Mouse (Mus musculus) heart, postnatal 10 days (tissue): ENCODE results near the gene Epha2. TPM values are rescaled to one million over a fixed set of nuclear protein-coding genes. Genes with fewer than 3 reads are reported as not detected.

ENCODE experiments used
- DNase-seq, 2 experiments: peaks; one replicate each; pipeline ENCODE4 v3.0.0; 2021
- intact Hi-C: fragments of 180-260 bp; cut with DNase I; formaldehyde crosslinking; loops from one replicate; pipeline ENCODE4 v1.15.1; 2025
- total RNA-seq, 2 experiments: library from RNA; stranded (reverse); gene quantifications; 2 replicates each; pipeline ENCODE4 v1.2.3; 2021

Epha2 gene
- total RNA-seq: 1 to 10 TPM; 8.1 TPM

- DNase-seq: peak; percentile 92
- intact Hi-C loops: no loop called here
Measured at GRCm38 (mm10) chr4:141301116-141301553, at the start of gene Epha2. Gene Epha2, plus strand, starts transcription at chr4:141301240.

GRCm38 (mm10) chr4:141252641-141253040 lies 48.4 kb upstream of the Epha2 start:
- DNase-seq: no peak
- intact Hi-C loops: no loop called here

DNA sequence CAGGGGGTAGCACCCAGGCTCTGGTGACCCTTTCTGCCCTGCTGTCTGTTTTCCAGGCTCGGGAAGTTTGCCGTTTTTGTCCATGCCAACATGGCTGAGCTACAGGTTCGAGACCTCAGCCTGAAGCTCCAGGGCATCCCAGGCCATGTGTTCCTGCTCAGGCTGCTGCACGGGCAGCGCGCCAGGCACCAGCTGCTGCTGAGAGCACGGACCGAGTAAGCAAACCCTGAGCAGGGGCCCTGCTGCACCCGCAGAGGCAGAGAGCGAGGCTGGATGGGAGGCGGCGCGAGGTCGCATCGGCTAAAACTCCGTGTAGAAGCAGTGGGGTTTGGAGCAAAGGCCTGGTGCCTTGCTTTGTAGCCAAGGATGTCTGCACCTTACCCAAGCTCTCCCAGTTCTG lies 46.8 kb upstream of the Epha2 start:
- DNase-seq: peak; percentile 75 to 76

GRCm38 (mm10) chr4:141257440-141257839 lies 43.6 kb upstream of the Epha2 start:
- no peak for DNase-seq
- intact Hi-C loops: no loop called here

More for the DNA sequence above, 46.8 kb upstream of the Epha2 start:
- intact Hi-C loops: no loop called here

DNA sequence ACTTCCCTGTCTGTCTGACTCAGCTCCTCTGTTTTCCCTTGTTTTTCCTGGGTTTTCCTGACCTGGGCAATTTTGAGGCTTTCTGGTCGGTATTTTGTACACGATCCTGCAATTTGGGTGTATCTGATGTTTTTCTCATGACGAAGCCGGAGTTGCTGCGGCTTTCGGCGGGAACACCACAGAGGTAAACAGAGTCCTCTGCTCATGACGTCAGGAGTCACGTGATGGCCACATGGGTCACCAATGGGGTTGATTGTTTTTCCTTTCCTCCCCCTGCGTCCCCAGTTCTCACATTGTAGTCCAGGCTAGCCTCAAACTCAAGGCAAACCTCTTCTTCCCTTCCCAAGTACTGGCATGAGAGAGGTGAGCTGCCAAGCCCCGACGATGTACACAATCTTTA lies 41.6 kb upstream of the Epha2 start:
- no peak for DNase-seq
- intact Hi-C loops: no loop called here

- intact Hi-C loops: no loop called here
- DNase-seq: peak; percentile 67 to 74
Measured at GRCm38 (mm10) chr4:141260007-141260723, 40.9 kb upstream of the Epha2 start.

DNA sequence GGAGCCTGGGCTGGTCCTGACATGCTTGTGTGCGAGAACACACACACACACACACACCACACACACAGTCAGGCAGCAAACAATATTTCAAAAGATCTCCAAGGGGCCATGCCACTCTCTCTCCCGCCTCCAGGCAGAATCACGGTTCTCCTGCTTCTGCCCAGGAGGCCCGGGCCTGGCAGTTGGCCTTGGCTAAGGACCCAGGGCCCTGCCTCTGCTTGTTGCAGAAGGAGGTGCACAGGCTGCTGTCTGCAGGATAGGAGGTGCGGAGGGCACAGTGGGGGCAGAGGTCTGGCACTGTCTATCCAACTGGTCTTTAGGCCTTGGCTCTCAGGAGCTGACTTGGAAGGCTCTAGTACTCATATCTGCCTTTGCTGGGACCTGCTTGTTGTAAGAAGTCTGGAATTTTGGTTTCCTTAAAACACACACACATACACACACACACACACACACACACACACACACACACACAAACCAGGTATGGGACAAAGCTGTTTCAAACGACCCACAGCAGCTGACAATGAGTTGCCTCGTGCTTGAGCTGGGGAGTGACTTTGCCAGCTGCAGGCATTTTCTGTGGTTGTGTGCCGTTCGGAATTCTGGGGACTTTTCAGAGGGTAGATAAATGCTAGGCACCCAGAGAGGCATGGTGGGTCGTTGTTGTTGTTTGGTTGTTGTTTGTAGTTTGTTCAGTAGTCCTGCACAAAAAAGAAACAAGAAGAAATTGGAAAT lies 38.0 kb upstream of the Epha2 start:
- no peak for DNase-seq
- intact Hi-C loops: no loop called here

DNA sequence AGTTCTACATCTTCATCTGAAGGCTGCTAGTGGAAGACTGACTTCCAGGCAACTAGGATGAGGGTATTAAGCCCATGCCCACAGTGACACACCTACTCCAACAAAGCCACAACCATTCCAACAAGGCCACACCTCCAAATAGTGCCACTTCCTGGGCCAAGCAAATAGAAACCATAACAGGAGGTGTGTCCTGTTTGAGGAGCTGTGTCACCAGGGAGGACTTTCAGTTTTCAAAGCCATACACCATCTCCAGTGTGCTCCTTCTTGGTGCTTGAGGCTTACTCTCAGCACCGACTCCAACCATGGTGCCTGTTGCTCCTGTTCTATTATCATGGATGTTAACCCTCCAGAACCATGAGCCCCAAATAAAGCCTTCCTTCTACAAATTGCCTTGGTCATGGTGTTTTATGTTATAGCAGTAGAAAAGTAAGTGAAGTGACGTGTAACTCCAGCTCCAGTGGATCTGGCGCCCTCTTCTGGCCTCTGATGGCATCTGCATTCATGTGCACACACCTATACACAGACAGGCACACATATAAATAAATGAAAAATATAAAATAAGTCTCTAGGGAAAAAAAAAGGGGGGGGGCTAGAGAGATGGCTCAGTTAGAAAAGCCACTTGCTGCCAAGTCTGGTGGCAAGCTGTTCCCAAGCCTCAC lies 34.9 kb upstream of the Epha2 start:
- no peak for DNase-seq
- intact Hi-C loops: no loop called here

GRCm38 (mm10) chr4:141267250-141267649 lies 33.8 kb upstream of the Epha2 start:
- intact Hi-C loops: loop anchor here (1.0 kb wide), 1 partner anchor 63 kb away; no protein-coding TSS in a partner anchor
- no peak for DNase-seq

DNA sequence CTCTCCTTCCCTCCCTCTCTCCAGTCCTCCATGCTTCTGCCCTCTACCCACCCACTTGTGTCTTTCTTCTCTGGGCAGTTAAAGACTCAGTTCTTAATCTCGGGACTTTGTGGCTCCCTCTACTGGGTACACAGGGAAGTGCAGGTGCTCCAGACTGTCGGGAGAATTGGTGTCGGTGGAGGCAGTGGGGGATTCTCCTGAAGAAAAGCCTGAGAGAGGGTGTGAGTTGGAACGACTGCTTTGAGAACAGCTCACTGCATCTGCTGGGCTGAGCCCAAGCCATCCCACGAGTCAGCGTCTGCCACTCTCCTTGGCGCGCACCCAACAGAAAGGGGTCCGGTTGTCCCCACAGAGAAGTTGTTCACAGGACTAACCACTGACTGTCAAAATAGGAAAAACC lies 33.2 kb upstream of the Epha2 start:
- intact Hi-C loops: loop anchor here (1.0 kb wide), 1 partner anchor 64 kb away; no protein-coding TSS in a partner anchor
- peak; percentile 66 to 84 for DNase-seq

DNA sequence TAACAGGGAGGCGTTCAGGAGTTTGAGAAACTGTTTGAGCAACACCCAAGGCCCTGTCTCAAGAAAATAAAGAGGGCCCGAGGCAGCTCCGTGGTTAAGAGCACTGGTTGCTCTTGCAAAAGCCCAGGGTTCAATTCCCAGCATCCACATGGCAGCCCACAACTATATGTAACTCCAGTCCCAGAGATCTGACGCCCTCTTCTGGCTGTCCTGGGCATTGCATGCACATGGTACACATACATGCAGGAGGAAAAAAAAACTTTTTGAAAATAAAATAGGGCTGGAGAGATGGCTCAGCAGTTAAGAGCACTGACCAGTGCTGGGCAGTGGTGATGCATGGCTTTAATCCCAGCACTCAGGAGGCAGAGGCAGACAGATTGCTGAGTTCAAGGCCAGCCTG lies 32.7 kb upstream of the Epha2 start:
- intact Hi-C loops: no loop called here

GRCm38 (mm10) chr4:141269080-141269479 lies 32.0 kb upstream of the Epha2 start:
- intact Hi-C loops: no loop called here
- no peak for DNase-seq

More for the DNA sequence above, 32.7 kb upstream of the Epha2 start:
- no peak for DNase-seq

DNA sequence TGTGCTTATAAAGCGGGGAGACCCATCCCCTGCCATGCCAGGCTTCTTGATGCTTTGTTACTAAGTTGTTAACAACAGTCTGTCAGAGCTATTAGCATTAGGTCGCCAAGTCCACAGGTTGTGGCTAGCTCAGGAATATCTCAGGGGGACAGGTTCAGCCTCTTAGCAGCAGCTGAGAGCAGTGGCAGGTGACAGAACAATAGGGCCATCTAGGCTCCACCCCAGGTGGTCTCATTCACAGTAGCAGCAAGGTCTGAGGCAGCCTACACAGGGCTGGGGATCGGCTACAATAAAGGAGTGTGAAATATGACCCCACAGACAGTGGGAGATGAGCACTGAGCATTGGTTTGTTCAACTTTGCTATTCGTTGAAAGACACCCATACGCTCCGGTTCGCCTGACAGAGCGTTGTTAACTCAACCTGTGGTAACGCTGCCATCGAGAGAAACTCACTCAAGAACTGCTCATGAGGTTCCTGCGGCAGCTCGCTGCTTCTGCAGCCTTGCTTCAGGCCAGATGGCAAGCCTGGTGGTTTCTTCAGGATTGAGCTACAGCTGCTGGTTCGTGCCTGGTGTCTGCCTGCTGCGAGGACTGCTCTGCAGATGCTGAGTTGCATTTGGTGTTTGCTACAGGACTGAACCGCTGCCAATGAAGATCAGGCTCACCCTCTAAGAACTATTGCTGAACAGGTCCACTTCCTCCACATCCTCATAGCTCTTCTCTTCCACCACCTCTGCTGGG lies 30.7 kb upstream of the Epha2 start:
- intact Hi-C loops: no loop called here
- no peak for DNase-seq

DNA sequence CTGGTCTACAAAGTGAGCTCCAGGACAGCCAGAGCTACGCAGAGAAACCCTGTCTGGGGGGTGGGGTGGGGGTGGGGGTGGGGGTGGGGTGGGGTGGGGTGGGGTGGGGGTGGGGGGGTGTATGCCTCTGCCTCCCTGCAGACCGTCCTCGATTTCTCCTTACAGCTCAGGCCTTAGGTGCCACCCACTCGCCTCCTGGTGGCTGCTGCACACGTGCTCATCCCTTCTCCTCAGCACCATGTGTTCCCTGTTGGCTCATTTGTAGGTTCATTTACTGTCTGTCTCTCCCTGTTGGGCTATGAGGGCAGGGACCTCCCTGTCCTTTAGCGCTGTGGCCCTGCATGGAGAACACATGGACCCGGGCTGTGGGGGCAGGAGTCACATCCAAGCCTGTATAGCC lies 29.8 kb upstream of the Epha2 start:
- intact Hi-C loops: no loop called here
- no peak for DNase-seq

DNA sequence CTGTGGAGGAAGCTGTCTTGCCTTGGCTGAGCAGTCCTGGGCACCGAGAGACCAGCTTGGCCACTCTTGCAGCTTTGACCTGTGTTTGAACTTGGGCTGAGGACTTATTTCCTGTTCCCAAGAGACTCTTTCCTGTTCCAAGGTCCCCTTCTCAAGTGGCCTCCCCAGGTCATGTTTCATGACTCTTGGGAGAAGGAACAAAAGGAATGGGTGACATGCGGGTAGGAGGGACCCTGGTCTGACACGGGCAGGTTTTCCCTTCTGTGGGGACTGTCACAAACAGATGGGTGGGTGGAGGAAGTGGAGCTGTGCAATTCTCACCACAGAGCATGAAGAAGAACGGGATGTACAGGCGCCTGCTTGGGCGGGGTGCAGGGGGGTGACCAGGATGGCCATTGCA lies 29.3 kb upstream of the Epha2 start:
- intact Hi-C loops: loop anchor here (2.0 kb wide), 1 partner anchor 129 kb away; no protein-coding TSS in a partner anchor
- no peak for DNase-seq

DNA sequence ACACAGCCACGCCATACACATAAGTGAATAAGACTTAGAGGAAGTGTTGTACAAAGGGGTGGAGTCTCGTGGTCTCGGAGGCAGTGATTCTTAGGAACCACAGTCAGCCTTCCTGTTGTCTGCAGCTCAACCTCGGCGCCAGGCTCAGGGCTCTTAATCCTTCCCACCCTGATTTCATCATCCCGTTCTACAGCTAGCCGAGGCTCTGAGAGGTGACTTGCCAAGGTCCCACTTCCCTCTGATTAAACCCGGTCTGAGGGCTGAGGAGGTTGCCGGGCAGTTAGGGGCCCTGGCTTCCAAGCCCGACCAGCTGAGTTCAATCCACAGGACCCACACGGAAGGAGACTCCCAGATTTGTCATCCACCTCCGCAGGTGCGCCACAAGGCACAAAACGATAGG lies 28.2 kb upstream of the Epha2 start:
- intact Hi-C loops: loop anchor here (1.0 to 2.0 kb wide), 2 partner anchors 90 to 130 kb away; no protein-coding TSS in a partner anchor
- DNase-seq: no peak

DNA sequence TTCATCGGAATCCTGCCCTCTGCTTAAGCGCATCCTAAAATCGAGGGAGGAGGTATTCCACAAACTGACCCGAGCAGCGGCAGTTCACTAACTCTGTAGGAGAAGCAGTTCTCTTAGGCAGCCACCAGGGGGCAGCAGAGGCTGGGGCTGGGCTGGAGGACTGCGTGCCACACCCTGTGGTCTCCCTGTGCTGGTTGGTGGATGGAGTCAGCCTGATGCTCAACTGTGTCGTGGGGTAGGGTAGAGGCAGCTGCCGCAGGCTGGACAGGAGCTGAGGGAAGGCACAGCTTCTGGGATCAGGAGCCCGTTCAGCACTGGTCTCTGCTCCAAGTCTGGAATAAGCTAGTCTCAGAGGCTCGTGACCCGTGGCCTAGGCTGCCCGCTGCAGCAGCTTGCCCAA lies 27.7 kb upstream of the Epha2 start:
- peak; percentile 93 to 94 for DNase-seq
- intact Hi-C loops: loop anchor here (1.0 to 2.0 kb wide), 2 partner anchors 90 to 130 kb away; no protein-coding TSS in a partner anchor

DNA sequence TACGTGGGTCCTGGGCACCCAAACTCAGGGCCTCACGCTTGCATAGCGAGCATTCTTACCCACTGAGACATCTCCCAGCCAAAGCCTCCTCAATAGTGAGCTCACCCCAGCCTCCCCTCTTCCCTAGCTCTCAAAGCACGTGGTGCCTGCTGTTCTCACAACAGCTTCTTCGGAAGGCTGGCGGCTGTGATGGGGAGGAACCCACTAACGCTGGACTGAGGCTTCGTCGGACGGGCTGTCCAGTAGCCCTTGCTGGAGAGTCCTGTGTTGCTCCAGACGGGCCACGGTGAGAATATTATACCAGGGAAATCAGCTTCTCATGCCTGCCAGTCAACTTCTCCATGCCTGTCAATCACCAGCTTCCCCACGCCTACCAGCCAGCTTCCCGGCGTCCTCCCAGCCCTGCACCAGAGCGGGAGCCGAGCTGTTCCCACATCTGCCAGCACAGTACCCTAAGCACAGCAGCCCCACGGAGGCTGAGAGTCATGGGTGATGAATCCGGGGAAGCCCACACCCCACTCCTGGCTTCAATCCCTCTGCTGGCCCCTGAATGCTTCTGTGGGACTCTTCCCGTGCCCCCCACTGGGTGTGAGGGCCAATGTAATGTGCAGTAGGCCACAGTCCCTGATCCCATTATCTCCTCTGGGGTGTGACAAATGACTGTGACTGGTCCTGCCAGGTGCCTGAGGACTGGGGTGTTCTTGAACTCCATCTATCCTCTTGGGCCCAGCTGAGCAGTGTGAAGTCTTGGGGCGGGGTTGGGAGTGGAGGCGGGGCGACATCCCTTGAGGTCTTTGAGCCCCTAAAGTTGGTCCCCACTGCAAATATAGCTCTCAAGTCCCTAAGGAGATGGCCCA lies 26.3 kb upstream of the Epha2 start:
- intact Hi-C loops: loop anchor here (5.0 kb wide), 1 partner anchor 38 kb away; no protein-coding TSS in a partner anchor
- peak in 1 of 2 experiments; percentile 43 for DNase-seq

GRCm38 (mm10) chr4:141277157-141277556 lies 23.9 kb upstream of the Epha2 start:
- intact Hi-C loops: loop anchor here (5.0 kb wide), 1 partner anchor 35 kb away; no protein-coding TSS in a partner anchor
- DNase-seq: no peak
